Mouse (Mus musculus): ENCODE data around the gene Tmeff1.
"Not testable (repeated sequence)": the region's sequence is repeated elsewhere in the genome, so short reads cannot be mapped to it uniquely, and the experiment has no call there.

DNA sequence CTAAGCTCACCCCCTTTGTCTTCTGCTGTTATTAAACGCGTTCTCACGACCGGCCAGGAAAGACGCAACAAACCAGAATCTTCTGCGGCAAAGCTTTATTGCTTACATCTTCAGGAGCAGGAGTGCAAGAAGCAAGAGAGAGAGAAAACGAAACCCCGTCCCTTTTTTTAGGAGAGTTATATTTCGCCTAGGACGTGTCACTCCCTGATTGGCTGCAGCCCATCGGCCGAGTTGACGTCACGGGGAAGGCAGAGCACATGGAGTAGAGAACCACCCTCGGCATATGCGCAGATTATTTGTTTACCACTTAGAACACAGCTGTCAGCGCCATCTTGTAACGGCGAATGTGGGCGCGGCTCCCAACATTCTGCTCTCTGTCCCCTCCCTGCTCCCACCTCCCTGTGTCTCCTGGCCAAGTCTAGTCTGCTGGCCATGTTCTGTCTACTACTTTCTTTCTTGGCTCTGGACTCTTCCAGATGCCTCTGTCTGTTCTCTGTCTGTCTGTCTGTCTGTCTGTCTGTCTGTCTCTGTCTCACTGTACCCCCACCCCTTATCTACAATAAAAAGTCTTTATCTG lies 98.7 kb downstream of the Tmeff1 start:
- not testable (repeated sequence) for TF ChIP-seq CTCF (IDR thresholded peaks at IDR 0.05; ENCODE audit: extremely low read depth, insufficient read depth, insufficient read length, insufficient replicate concordance); POLR2A (IDR thresholded peaks at IDR 0.05; ENCODE audit: low read depth, low read length)
